Mouse (Mus musculus): Measurements from ENCODE around the gene Sema5a. TPM values are rescaled to one million over a fixed set of nuclear protein-coding genes. Genes with fewer than 3 reads are reported as not detected.

The Sema5a gene
- polyA plus RNA-seq, 1 experiment from 2014 or later: 28.3 TPM

GRCm38 (mm10) chr15:32407766-32408165 lies 163.2 kb downstream of the Sema5a start:
- 79% methylated on average over 3 of the region's 3 CpGs for WGBS
- Histone ChIP-seq H3K4me3 (no peak overlapping the region), H3K9me3 (no peaks in the 10 kb centered on the region), H3K36me3 (no peaks in the 10 kb centered on the region), H3K4me2 (replicated peaks) (no peak overlapping the region), H3K9ac (no peak overlapping the region), H3K27ac (no peak overlapping the region), H3K4me1 (peaks cover 3% of the 10 kb centered on the region; the same call in 1 of the 2 replicates), H3K27me3 (no peaks in the 10 kb centered on the region)
- ATAC-seq (ENCODE audit: insufficient number of reproducible peaks, insufficient read depth, low FRiP score, low TSS enrichment): no peak

- Histone ChIP-seq H3K27ac (no peak overlapping the region), H3K4me1 (no peaks in the 10 kb centered on the region), H3K36me3 (no peaks in the 10 kb centered on the region), H3K4me3 (no peak overlapping the region), H3K9me3 (no peaks in the 10 kb centered on the region), H3K9ac (no peak overlapping the region), H3K27me3 (no peaks in the 10 kb centered on the region), H3K4me2 (replicated peaks) (no peak overlapping the region)
- ATAC-seq (ENCODE audit: insufficient number of reproducible peaks, insufficient read depth, low FRiP score, low TSS enrichment): no peak
- 79% methylated on average over 2 of the region's 2 CpGs for WGBS
Observed at GRCm38 (mm10) chr15:32416291-32416690, 171.7 kb downstream of the Sema5a start.

DNA sequence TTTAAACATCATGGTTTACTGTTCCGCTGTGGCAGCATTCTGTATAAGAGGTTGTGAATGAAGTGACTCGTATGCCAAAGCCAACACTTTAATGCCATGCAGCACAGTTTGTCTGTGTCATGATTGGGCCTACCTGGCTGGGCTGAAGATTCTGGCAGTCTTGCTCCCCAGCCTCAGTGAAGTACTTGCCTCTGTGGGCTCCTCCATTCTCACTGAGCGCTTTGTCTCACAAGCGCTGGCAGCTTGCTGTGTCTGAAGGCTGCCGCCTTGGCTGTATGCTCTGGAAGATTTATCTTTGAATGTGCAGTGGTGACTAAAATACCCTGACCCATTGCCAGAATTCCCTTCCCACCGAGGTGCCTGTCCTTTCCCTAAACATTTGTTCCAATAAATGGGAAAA lies 178.0 kb downstream of the Sema5a start:
- Histone ChIP-seq H3K27ac (no peak overlapping the region), H3K4me1 (no peaks in the 10 kb centered on the region), H3K9ac (no peak overlapping the region), H3K27me3 (no peaks in the 10 kb centered on the region), H3K9me3 (no peaks in the 10 kb centered on the region), H3K4me2 (replicated peaks) (no peak overlapping the region), H3K36me3 (no peaks in the 10 kb centered on the region), H3K4me3 (no peak overlapping the region)
- no peak for ATAC-seq (ENCODE audit: insufficient number of reproducible peaks, insufficient read depth, low FRiP score, low TSS enrichment)
- 84% methylated on average over 6 of the region's 6 CpGs for WGBS

- no peaks in the 10 kb centered on the region for H3K4me1 ChIP-seq
- H3K4me2 ChIP-seq (replicated peaks): no peak overlapping the region
- no peak overlapping the region for H3K9ac ChIP-seq
- no peak overlapping the region for H3K27ac ChIP-seq
- no peaks in the 10 kb centered on the region for H3K27me3 ChIP-seq
- H3K9me3 ChIP-seq: no peaks in the 10 kb centered on the region
- no peak overlapping the region for H3K4me3 ChIP-seq
- 77% methylated on average over 6 of the region's 6 CpGs for WGBS
- ATAC-seq (ENCODE audit: insufficient number of reproducible peaks, insufficient read depth, low FRiP score, low TSS enrichment): no peak
- no peaks in the 10 kb centered on the region for H3K36me3 ChIP-seq
Observed at GRCm38 (mm10) chr15:32423061-32423460, 178.5 kb downstream of the Sema5a start.

DNA sequence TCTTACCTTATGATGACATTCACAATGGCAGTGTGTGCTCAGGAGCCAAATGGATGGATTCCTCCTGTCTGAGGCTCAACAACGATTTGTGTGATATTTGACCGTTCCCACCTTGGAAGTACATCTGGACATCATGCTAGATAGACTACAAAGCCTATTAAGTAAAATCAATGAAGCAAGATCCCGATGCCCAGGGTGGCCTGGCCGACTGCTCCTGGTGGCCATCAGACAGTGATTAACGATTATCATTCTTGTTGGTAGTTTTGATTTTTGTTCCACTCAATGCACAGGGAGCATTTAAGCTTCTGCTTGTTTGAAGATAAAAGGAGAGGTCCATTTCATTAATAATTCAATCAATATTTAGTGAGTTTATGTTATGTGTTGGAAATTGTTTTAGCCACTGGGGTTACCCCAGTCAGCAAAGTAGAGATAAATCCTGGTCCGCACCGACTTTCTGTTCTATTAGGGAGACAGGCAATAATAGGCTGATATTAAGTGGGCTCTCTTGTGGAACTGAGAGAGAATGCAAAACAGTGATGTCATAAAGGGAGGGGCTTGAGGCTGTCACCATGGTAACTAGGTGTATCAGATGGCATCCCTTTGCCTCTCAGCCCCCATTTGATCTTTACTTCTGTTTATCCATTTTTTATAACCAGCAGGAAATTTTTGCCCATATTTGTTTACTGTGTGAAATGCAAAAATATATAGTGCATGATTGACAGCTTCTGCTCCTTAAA lies 182.7 kb downstream of the Sema5a start:
- H3K9ac ChIP-seq: no peak overlapping the region
- H3K4me2 ChIP-seq (replicated peaks): no peak overlapping the region
- H3K27ac ChIP-seq: no peak overlapping the region
- no peak for ATAC-seq (ENCODE audit: insufficient number of reproducible peaks, insufficient read depth, low FRiP score, low TSS enrichment)
- H3K9me3 ChIP-seq: no peaks in the 10 kb centered on the region
- H3K36me3 ChIP-seq: no peaks in the 10 kb centered on the region
- WGBS: 82% methylated on average over 7 of the region's 7 CpGs
- H3K27me3 ChIP-seq: no peaks in the 10 kb centered on the region
- no peak overlapping the region for H3K4me3 ChIP-seq
- H3K4me1 ChIP-seq: peaks cover 6% of the 10 kb centered on the region; the same call in 1 of the 2 replicates

DNA sequence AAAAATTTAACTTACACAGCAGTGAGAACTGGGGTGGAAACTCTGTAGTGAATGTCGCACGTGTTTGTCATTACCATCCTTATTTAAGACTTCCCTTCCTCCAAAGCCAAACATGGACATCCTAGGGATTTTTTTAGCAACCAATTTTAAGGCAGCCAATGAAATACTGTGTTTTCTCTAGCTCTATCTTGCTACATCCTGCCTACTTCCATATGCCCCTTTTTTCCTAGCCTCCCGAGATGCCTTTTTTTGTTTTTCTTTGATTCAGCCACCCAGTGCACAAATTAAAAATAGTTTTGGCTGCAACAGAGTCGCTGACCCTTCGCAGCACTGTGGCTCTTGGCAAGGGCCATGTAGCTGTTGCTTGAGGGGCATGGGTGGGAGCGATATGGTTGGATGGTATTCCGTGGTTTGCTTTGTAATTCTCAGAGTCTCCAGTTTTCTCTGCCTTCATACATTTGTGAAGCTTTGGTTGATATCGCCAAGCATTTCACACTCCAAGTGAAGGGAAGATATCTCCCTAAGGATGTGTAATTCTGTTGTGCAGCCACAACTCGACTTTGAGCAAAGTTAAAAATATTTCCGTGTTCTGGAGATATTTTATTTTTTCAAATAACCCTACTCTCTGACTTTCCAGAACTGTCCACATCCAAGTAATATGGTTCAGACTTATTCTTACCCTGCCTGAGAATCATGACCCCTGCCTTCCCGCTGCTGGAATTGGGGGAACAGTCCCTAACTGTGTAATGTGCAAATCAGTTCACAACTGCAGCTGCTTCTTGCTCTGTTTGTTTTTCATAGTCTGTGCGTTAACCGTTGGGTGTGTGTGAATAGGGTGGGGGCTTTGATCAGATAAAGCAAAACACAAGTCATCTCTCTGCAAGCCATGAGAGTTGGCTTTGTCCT lies 188.6 kb downstream of the Sema5a start:
- Histone ChIP-seq H3K9me3 (no peaks in the 10 kb centered on the region), H3K9ac (no peak overlapping the region), H3K4me3 (no peak overlapping the region), H3K4me2 (replicated peaks) (peak overlapping the region; percentile 26), H3K27ac (peak overlapping the region; percentile 82), H3K4me1 (peaks cover 20% of the 10 kb centered on the region), H3K27me3 (no peaks in the 10 kb centered on the region), H3K36me3 (no peaks in the 10 kb centered on the region)
- ATAC-seq (ENCODE audit: insufficient number of reproducible peaks, insufficient read depth, low FRiP score, low TSS enrichment): peak; percentile 35; the same call in 1 of the 2 replicates
- WGBS: 28% methylated on average over 13 of the region's 13 CpGs

- Histone ChIP-seq H3K9me3 (no peaks in the 10 kb centered on the region), H3K27ac (peak overlapping the region; percentile 82), H3K4me1 (peaks cover 20% of the 10 kb centered on the region), H3K4me2 (replicated peaks) (peak overlapping the region; percentile 26; the same call in 1 of the 2 replicates), H3K27me3 (no peaks in the 10 kb centered on the region), H3K9ac (no peak overlapping the region), H3K36me3 (no peaks in the 10 kb centered on the region), H3K4me3 (no peak overlapping the region)
- ATAC-seq (ENCODE audit: insufficient number of reproducible peaks, insufficient read depth, low FRiP score, low TSS enrichment): no peak
Observed at GRCm38 (mm10) chr15:32433833-32434155, 189.2 kb downstream of the Sema5a start.

DNA sequence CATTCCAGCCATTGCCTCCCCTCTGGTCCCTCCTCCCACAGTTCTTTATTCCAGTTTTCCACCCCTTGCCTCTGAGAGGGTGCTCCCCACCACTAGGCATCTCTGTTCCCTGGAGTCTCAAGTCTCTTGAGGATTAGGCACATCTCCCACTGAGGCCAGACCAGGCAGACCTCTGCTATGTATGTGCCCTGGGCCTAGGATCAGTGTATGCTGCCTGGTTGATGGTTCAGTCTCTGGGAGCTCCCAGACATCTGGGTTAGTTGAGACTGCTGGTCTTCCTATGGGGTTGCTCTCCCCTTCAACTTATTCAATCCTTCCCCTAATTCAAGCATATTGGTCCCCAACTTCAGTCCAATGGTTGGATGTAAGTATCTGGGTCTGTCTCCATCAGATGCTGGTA lies 189.7 kb downstream of the Sema5a start:
- no peak for ATAC-seq (ENCODE audit: insufficient number of reproducible peaks, insufficient read depth, low FRiP score, low TSS enrichment)
- Histone ChIP-seq H3K4me2 (replicated peaks) (no peak overlapping the region), H3K9ac (no peak overlapping the region), H3K9me3 (no peaks in the 10 kb centered on the region), H3K27ac (no peak overlapping the region), H3K36me3 (no peaks in the 10 kb centered on the region), H3K4me1 (peaks cover 20% of the 10 kb centered on the region), H3K4me3 (no peak overlapping the region), H3K27me3 (no peaks in the 10 kb centered on the region)

DNA sequence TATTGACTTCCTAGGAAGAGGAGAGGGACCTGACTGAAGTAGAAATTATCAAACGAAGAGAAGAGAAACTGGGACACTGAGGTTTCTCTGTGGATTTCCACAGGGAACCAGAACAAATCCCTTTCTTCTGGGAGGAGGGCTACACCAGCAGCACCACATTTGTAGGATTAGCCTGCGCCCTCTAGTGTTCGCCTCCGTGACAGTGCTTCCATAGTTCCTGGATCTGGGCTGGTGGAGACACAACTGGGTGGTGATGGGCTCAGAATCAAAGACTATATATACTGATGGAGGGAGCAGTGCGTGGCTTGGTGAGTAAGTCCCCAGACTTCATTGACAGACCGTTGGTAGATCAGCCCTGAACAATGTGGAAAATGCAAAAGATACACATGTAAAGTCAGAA lies 193.0 kb downstream of the Sema5a start:
- WGBS: 29% methylated on average over 6 of the region's 6 CpGs
- Histone ChIP-seq H3K9ac (no peak overlapping the region), H3K4me3 (no peak overlapping the region), H3K4me2 (replicated peaks) (no peak overlapping the region), H3K27me3 (no peaks in the 10 kb centered on the region), H3K27ac (no peak overlapping the region), H3K9me3 (no peaks in the 10 kb centered on the region), H3K36me3 (no peaks in the 10 kb centered on the region), H3K4me1 (peaks cover 19% of the 10 kb centered on the region)
- ATAC-seq (ENCODE audit: insufficient number of reproducible peaks, insufficient read depth, low FRiP score, low TSS enrichment): no peak

- Histone ChIP-seq H3K36me3 (no peaks in the 10 kb centered on the region), H3K9ac (no peak overlapping the region), H3K4me3 (no peak overlapping the region), H3K27ac (no peak overlapping the region), H3K27me3 (no peaks in the 10 kb centered on the region), H3K9me3 (no peaks in the 10 kb centered on the region), H3K4me1 (peaks cover 22% of the 10 kb centered on the region; the same call in 1 of the 2 replicates), H3K4me2 (replicated peaks) (no peak overlapping the region)
- WGBS: 71% methylated on average over 4 of the region's 4 CpGs
- no peak for ATAC-seq (ENCODE audit: insufficient number of reproducible peaks, insufficient read depth, low FRiP score, low TSS enrichment)
Observed at GRCm38 (mm10) chr15:32442745-32443144, 198.1 kb downstream of the Sema5a start.

DNA sequence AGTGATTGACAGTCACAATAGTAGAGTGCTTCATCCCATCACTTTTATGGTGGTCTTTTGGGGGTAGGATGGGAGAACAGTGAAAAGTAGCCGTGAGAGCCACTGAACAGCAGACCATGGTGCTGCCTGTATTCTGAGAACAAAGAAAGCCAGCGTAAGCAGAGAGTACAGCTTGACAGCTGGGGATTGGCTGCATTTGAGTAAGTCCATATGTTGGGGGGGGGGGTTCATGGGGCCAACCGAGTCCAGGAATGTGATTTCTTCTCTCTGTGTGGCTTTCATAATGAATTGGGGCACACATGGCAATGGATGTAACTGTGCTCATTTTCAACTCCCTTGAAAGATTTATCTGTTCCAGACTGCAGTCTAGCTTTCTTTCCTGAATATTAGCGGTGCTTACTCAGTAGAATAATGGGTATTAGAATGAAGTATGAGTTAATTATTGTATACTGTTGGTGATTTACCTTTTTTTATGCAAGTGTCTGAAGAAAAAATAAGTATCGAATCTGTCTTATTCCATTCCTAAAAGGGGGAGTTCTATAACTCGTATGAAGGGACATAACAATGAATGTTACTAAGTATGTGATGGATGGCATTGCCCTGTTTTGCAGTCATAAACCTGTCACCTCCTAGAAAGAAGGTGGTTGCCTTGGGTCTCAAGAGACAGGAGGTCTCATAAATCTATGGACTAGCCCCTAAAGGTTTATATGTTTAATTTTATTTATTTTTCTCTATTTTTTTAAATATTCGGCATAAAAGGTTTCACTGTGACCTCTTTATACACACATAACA lies 203.1 kb downstream of the Sema5a start:
- no peak overlapping the region for H3K9ac ChIP-seq
- H3K27me3 ChIP-seq: no peaks in the 10 kb centered on the region
- 0 out of 2 replicates have a peak, but pooled peaks have one; percentile 69 for ATAC-seq (ENCODE audit: insufficient number of reproducible peaks, insufficient read depth, low FRiP score, low TSS enrichment)
- WGBS: 49% methylated on average over 7 of the region's 7 CpGs
- no peaks in the 10 kb centered on the region for H3K36me3 ChIP-seq
- H3K4me1 ChIP-seq: peaks cover 17% of the 10 kb centered on the region; the same call in 1 of the 2 replicates
- no peak overlapping the region for H3K4me3 ChIP-seq
- no peaks in the 10 kb centered on the region for H3K9me3 ChIP-seq
- 0 out of 2 replicates have a peak overlapping the region, but pooled peaks have one; percentile 41 for H3K27ac ChIP-seq
- no peak overlapping the region for H3K4me2 ChIP-seq (replicated peaks)

All from embryonic facial prominence, embryonic 12.5 days (tissue).